Mouse (Mus musculus) heart, adult 2 months (tissue): ENCODE data around the gene Shisa8.

Source experiments
- CTCF ChIP-seq: fragments of 200-600 bp; IDR thresholded peaks from 2 replicates; pipeline ENCODE4 v1.8.1; 2022; ENCODE audit warnings: antibody characterized with exemption, mild to moderate bottlenecking, moderate library complexity
- POLR2A ChIP-seq: fragments of 200-500 bp; IDR thresholded peaks from 2 replicates; pipeline ENCODE4 v1.6.1; 2011; ENCODE audit warnings: mild to moderate bottlenecking, low read depth, low read length, control low read depth; ENCODE audit not compliant: insufficient read depth

- TF ChIP-seq POLR2A = no peak
- TF ChIP-seq CTCF = no peak
Observed at GRCm38 (mm10) chr15:82211281-82211680, 1.3 kb downstream of the Shisa8 start.
